Mouse (Mus musculus): ENCODE data around the gene Hmgcl.

DNA sequence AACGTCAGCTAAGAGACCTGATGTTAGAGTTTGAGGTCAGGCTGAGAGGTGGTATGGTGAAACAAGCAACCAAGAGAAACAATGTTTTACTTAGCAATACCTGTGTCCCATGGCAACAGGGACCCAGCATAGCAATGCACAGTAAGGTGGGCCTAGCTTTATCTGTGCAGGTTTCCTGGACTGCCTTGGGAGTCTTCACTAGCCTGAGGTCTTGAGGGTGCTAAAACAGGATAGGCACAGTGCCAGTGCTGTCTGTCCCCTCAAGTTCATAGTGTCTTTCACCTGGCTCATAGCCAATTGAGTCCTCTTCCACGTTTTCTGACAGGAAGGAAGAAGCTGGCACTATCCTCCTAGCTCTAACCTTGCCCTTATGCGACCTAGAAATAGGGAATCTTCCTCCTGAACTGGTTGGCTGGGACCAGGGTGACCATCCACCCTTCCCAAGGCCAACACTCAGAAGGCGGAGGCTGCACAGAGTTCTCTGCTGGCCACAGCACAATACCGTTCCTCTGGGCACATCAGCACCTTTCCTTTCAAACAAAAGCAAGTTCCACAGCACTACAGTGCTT, 57.9 kb downstream of the Hmgcl start:
- no peak for TF ChIP-seq CTCF (IDR thresholded peaks at IDR 0.05)
- TF ChIP-seq POLR2A (IDR thresholded peaks at IDR 0.05; ENCODE audit: insufficient read depth, low read depth, low read length), result no peak
- no peak for TF ChIP-seq EP300 (IDR thresholded peaks at IDR 0.05; ENCODE audit: insufficient read depth, low read depth, low read length)

Measured in heart, adult 2 months (tissue).